ENCODE assay signal across 11 mouse cellular contexts in the genomic region with DNA sequence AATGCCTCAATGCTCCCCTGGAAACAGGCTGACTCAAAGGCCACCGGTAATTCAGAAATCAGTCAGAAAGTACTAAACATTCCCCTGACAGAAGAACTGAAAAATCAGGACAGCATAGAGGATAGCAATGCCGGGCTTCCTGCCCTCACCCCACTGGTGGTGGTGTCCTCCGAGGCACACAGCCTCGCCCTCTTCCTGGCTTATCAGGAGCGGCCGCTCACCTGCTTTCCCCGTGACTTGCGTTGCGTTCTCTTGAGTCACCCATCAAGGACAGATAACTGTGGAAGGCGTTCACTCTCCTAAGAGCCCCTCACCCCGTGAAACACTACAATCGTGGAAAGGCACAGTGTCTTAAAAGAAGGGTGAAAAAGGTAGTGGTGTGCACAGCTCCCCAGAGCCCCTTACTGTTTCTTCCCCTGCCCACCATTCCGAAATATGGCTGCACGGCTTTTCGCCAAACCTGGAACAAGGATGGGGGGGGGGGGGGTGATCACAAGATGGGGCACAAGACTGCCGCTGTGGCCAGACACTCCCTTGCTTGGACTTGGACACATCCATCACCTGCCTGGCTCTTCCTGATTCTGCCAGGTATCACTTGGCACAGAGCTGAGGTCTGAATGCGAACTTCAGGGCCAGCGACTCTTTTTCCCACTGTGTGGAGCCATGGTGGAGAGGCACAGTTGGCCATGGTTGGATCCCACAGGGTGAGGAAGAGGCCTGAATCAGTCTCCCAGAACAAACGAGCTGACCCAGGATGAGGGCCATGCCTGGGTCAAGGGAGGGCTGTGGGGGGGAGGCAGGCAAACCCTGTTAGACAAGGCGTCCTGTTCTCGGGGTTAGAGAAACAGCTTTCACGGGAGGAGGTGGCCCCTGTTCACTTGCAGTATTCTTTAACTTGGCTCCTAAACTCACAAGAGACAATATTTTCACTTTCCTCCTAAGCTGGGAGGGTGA.
"Had no signal": no experiment of that assay in that cellular context is flagged by ENCODE, and none has a peak within 500 bp of the region (broad histone marks: within the 10 kb centered on the region; RNA-seq: fewer than 3 reads in every experiment).

No protein-coding gene starts in this region.

- H3K9me3 ChIP-seq: limb, embryonic 12.5 days; midbrain, embryonic 12.5 days; neural tube, embryonic 13.5 days had no signal

- H3K4me2 ChIP-seq: limb, embryonic 12.5 days; midbrain, embryonic 12.5 days; neural tube, embryonic 13.5 days had no signal

- ATAC-seq: midbrain, embryonic 16.5 days had no signal

- H3K27ac ChIP-seq: limb, embryonic 12.5 days; liver, embryonic 14.5 days; midbrain, embryonic 12.5 days; neural tube, embryonic 13.5 days had no signal

- H3K36me3 ChIP-seq: neural tube, embryonic 13.5 days had no signal

- H3K4me3 ChIP-seq: limb, embryonic 12.5 days; midbrain, embryonic 12.5 days; neural tube, embryonic 13.5 days had no signal

- DNase-seq: layer of hippocampus, postnatal 36 days; lung, adult 18-20 months; right cerebral cortex, adult 18-20 months; right cerebral cortex, postnatal 25 days; thymus, adult 18-20 months; thymus, postnatal 14 days had no signal

- H3K9ac ChIP-seq: limb, embryonic 12.5 days; liver, embryonic 14.5 days; midbrain, embryonic 12.5 days; neural tube, embryonic 13.5 days had no signal

- H3K27me3 ChIP-seq: limb, embryonic 12.5 days; midbrain, embryonic 12.5 days; neural tube, embryonic 13.5 days had no signal
